Mouse (Mus musculus) hindbrain, embryonic 10.5 days (tissue): ENCODE measurements around the gene Trak1. TPM values are rescaled to one million over a fixed set of nuclear protein-coding genes. Genes with fewer than 3 reads are reported as not detected.

ENCODE experiments used
- DNase-seq: peaks from one replicate; pipeline ENCODE4 v3.0.0-alpha.2; 2017; ENCODE audit warnings: low spot score
- H3K27ac ChIP-seq: fragments of 300-500 bp; sonication (generic); 2 replicates; pipeline ENCODE4 v1.5.1; 2016; ENCODE audit warnings: mild to moderate bottlenecking, moderate library complexity
- H3K27me3 ChIP-seq: fragments of 300-500 bp; sonication (generic); 2 replicates; pipeline ENCODE4 v1.6.1; 2016; ENCODE audit warnings: mild to moderate bottlenecking; ENCODE audit not compliant: poor library complexity, insufficient read depth, severe bottlenecking
- H3K36me3 ChIP-seq: fragments of 300-500 bp; sonication (generic); 2 replicates; pipeline ENCODE4 v1.6.1; 2016; ENCODE audit warnings: mild to moderate bottlenecking, moderate library complexity
- H3K4me1 ChIP-seq: fragments of 300-500 bp; sonication (generic); replicated peaks from 2 replicates; pipeline ENCODE4 v1.6.1; 2016; ENCODE audit warnings: mild to moderate bottlenecking
- H3K4me3 ChIP-seq: fragments of 300-500 bp; sonication (generic); 2 replicates; pipeline ENCODE4 v1.5.1; 2016; ENCODE audit warnings: mild to moderate bottlenecking, moderate library complexity
- H3K9me3 ChIP-seq: fragments of 300-500 bp; sonication (generic); 2 replicates; pipeline ENCODE4 v1.6.1; 2016; ENCODE audit warnings: mild to moderate bottlenecking, moderate library complexity
- WGBS: fragments of 180-500 bp; shearing (Covaris S2); methylation state at CpG from one replicate; pipeline ENCODE4 v1.1.7; 2016; 5-methylcytosine and 5-hydroxymethylcytosine counted together
- polyA plus RNA-seq: library from polyadenylated mRNA; unstranded; fragments of >200 nt; fragmentation: Nextera tagmentation; extraction: Ambion mirVana; gene quantifications from 2 replicates; pipeline ENCODE4 v1.2.1, GENCODE M21; 2016

Gene Trak1
- polyA plus RNA-seq, 1 experiment from 2014 or later, result 33.1 TPM

GRCm38 (mm10) chr9:121347981-121348380, 50.7 kb downstream of the Trak1 start:
- Histone ChIP-seq H3K36me3 (peaks cover 10% of the 10 kb centered on the region; the same call in 1 of the 2 replicates), H3K9me3 (no peaks in the 10 kb centered on the region), H3K4me3 (no peak overlapping the region), H3K27ac (peak overlapping the region; percentile 79), H3K27me3 (no peaks in the 10 kb centered on the region), H3K4me1 (peaks cover 82% of the 10 kb centered on the region)
- 31% methylated on average over 10 of the region's 10 CpGs for WGBS
- no peak for DNase-seq

- H3K36me3 ChIP-seq, result peaks cover 10% of the 10 kb centered on the region; the same call in 1 of the 2 replicates
- H3K4me3 ChIP-seq, result no peak overlapping the region
- WGBS, result 3% methylated on average over 5 of the region's 5 CpGs
- DNase-seq, result peak; percentile 41
- peak overlapping the region; percentile 79 for H3K27ac ChIP-seq
- H3K4me1 ChIP-seq, result peaks cover 79% of the 10 kb centered on the region
- H3K27me3 ChIP-seq, result no peaks in the 10 kb centered on the region
- no peaks in the 10 kb centered on the region for H3K9me3 ChIP-seq
Measured at GRCm38 (mm10) chr9:121348476-121348875, 51.2 kb downstream of the Trak1 start.

- peaks cover 76% of the 10 kb centered on the region for H3K4me1 ChIP-seq
- 86% methylated on average over 8 of the region's 8 CpGs for WGBS
- DNase-seq, result no peak
- no peak overlapping the region for H3K4me3 ChIP-seq
- H3K9me3 ChIP-seq, result no peaks in the 10 kb centered on the region
- no peak overlapping the region for H3K27ac ChIP-seq
- H3K36me3 ChIP-seq, result peaks cover 10% of the 10 kb centered on the region; the same call in 1 of the 2 replicates
- H3K27me3 ChIP-seq, result no peaks in the 10 kb centered on the region
Measured at GRCm38 (mm10) chr9:121349111-121349510, 51.8 kb downstream of the Trak1 start.

GRCm38 (mm10) chr9:121350601-121351000, 53.3 kb downstream of the Trak1 start:
- Histone ChIP-seq H3K27me3 (no peaks in the 10 kb centered on the region), H3K4me3 (no peak overlapping the region), H3K4me1 (peaks cover 72% of the 10 kb centered on the region), H3K36me3 (peaks cover 4% of the 10 kb centered on the region; the same call in 1 of the 2 replicates), H3K27ac (peak overlapping the region; percentile 70), H3K9me3 (no peaks in the 10 kb centered on the region)
- 44% methylated on average over 3 of the region's 3 CpGs for WGBS
- DNase-seq, result no peak

GRCm38 (mm10) chr9:121351388-121352078, 54.2 kb downstream of the Trak1 start:
- Histone ChIP-seq H3K4me3 (no peak overlapping the region), H3K36me3 (no peaks in the 10 kb centered on the region), H3K9me3 (no peaks in the 10 kb centered on the region), H3K27ac (peak overlapping the region; percentile 70), H3K27me3 (no peaks in the 10 kb centered on the region), H3K4me1 (peaks cover 71% of the 10 kb centered on the region)
- 55% methylated on average over 9 of the region's 9 CpGs for whole genome bisulfite sequencing
- DNase-seq, result no peak

GRCm38 (mm10) chr9:121352131-121352606, 54.9 kb downstream of the Trak1 start:
- H3K27ac ChIP-seq, result peak overlapping the region; percentile 70; the same call in 1 of the 2 replicates
- WGBS, result 29% methylated on average over 11 of the region's 11 CpGs
- no peaks in the 10 kb centered on the region for H3K9me3 ChIP-seq
- H3K36me3 ChIP-seq, result no peaks in the 10 kb centered on the region
- H3K4me3 ChIP-seq, result 0 out of 2 replicates have a peak overlapping the region, but pooled peaks have one; percentile 16
- DNase-seq, result peak; percentile 50
- H3K27me3 ChIP-seq, result no peaks in the 10 kb centered on the region
- H3K4me1 ChIP-seq, result peaks cover 68% of the 10 kb centered on the region

GRCm38 (mm10) chr9:121352726-121353125, 55.4 kb downstream of the Trak1 start:
- H3K4me1 ChIP-seq, result peaks cover 67% of the 10 kb centered on the region
- 91% methylated on average over 9 of the region's 9 CpGs for WGBS

GRCm38 (mm10) chr9:121354792-121355390, 57.6 kb downstream of the Trak1 start:
- H3K36me3 ChIP-seq, result no peaks in the 10 kb centered on the region
- H3K4me1 ChIP-seq, result peaks cover 68% of the 10 kb centered on the region
- no peaks in the 10 kb centered on the region for H3K27me3 ChIP-seq
- whole genome bisulfite sequencing, result 80% methylated on average over 4 of the region's 4 CpGs
- 0 out of 2 replicates have a peak overlapping the region, but pooled peaks have one; percentile 30 for H3K27ac ChIP-seq
- H3K4me3 ChIP-seq, result no peak overlapping the region
- H3K9me3 ChIP-seq, result no peaks in the 10 kb centered on the region
- peak; percentile 37 for DNase-seq

More at GRCm38 (mm10) chr9:121352726-121353125, 55.4 kb downstream of the Trak1 start:
- Histone ChIP-seq H3K27ac (peak overlapping the region; percentile 70; the same call in 1 of the 2 replicates), H3K9me3 (no peaks in the 10 kb centered on the region), H3K27me3 (no peaks in the 10 kb centered on the region), H3K36me3 (no peaks in the 10 kb centered on the region), H3K4me3 (no peak overlapping the region)
- DNase-seq, result no peak

- no peaks in the 10 kb centered on the region for H3K9me3 ChIP-seq
- H3K36me3 ChIP-seq, result no peaks in the 10 kb centered on the region
- H3K4me3 ChIP-seq, result no peak overlapping the region
- H3K27ac ChIP-seq, result peak overlapping the region; percentile 30; the same call in 1 of the 2 replicates
- no peaks in the 10 kb centered on the region for H3K27me3 ChIP-seq
- peaks cover 69% of the 10 kb centered on the region for H3K4me1 ChIP-seq
- DNase-seq, result no peak
- 80% methylated on average over 9 of the region's 9 CpGs for WGBS
Measured at GRCm38 (mm10) chr9:121355431-121356141, 58.3 kb downstream of the Trak1 start.

- 87% methylated on average over 5 of the region's 5 CpGs for WGBS
- Histone ChIP-seq H3K27me3 (no peaks in the 10 kb centered on the region), H3K9me3 (no peaks in the 10 kb centered on the region), H3K4me3 (no peak overlapping the region), H3K36me3 (no peaks in the 10 kb centered on the region), H3K27ac (no peak overlapping the region), H3K4me1 (peaks cover 65% of the 10 kb centered on the region)
- no peak for DNase-seq
Measured at GRCm38 (mm10) chr9:121357102-121357501, 59.8 kb downstream of the Trak1 start.

- no peak for DNase-seq
- Histone ChIP-seq H3K36me3 (no peaks in the 10 kb centered on the region), H3K27me3 (no peaks in the 10 kb centered on the region), H3K9me3 (no peaks in the 10 kb centered on the region), H3K4me1 (peaks cover 58% of the 10 kb centered on the region), H3K27ac (0 out of 2 replicates have a peak overlapping the region, but pooled peaks have one; percentile 56), H3K4me3 (no peak overlapping the region)
- 89% methylated on average over 16 of the region's 16 CpGs for WGBS
Measured at GRCm38 (mm10) chr9:121357582-121358275, 60.4 kb downstream of the Trak1 start.

- Histone ChIP-seq H3K4me1 (peaks cover 54% of the 10 kb centered on the region), H3K36me3 (no peaks in the 10 kb centered on the region), H3K27ac (peak overlapping the region; percentile 56), H3K9me3 (no peaks in the 10 kb centered on the region), H3K27me3 (no peaks in the 10 kb centered on the region), H3K4me3 (no peak overlapping the region)
- 65% methylated on average over 8 of the region's 8 CpGs for WGBS
- DNase-seq, result no peak
Measured at GRCm38 (mm10) chr9:121358418-121358817, 61.1 kb downstream of the Trak1 start.
